Mouse (Mus musculus): Measurements from ENCODE around the gene BC048562. TPM values are rescaled to one million over a fixed set of nuclear protein-coding genes. Genes with fewer than 3 reads are reported as not detected.

The BC048562 gene
- polyA plus RNA-seq, 1 experiment, result not detected

Other genes starting within 250 kb of the BC048562 start
- 95.0 and 100 TPM in 2 replicates for gene Bsn, start 246.1 kb upstream of the BC048562 start, polyA plus RNA-seq (2012; rRNA removed)
- gene Dag1, start 172.5 kb upstream of the BC048562 start, polyA plus RNA-seq (2012; rRNA removed), result 36.1 and 38.8 TPM in 2 replicates
- gene Nicn1, start 146.1 kb upstream of the BC048562 start, polyA plus RNA-seq (2012; rRNA removed), result 85.9 and 110 TPM in 2 replicates
- gene Amt, start 139.6 kb upstream of the BC048562 start, polyA plus RNA-seq (2012; rRNA removed), result 57.5 and 60.3 TPM in 2 replicates
- gene Rhoa, start 130.4 kb upstream of the BC048562 start, polyA plus RNA-seq (2012; rRNA removed), result 153 and 170 TPM in 2 replicates
- gene Tcta, start 130.3 kb upstream of the BC048562 start, polyA plus RNA-seq (2012; rRNA removed), result 47.5 and 53.5 TPM in 2 replicates
- 271 and 307 TPM in 2 replicates for gene Gpx1, start 97.6 kb upstream of the BC048562 start, polyA plus RNA-seq (2012; rRNA removed)
- gene Usp4, start 88.6 kb upstream of the BC048562 start, polyA plus RNA-seq (2012; rRNA removed), result 116 and 128 TPM in 2 replicates
- 1.5 and 1.6 TPM in 2 replicates for gene 1700102P08Rik, start 43.7 kb upstream of the BC048562 start, polyA plus RNA-seq (2012; rRNA removed)
- gene Ccdc36, start 8.0 kb upstream of the BC048562 start, polyA plus RNA-seq (2012; rRNA removed), result 0.86 and 0.98 TPM in 2 replicates
- gene Ccdc71, start 24.0 kb downstream of the BC048562 start, polyA plus RNA-seq (2012; rRNA removed), result 22.3 and 22.6 TPM in 2 replicates
- gene Klhdc8b, start 25.1 kb downstream of the BC048562 start, polyA plus RNA-seq (2012; rRNA removed), result 62.5 and 63.7 TPM in 2 replicates
- 36.6 and 38.1 TPM in 2 replicates for gene Lamb2, start 43.3 kb downstream of the BC048562 start, polyA plus RNA-seq (2012; rRNA removed)
- 172 TPM in 2 replicates for gene Usp19, start 54.1 kb downstream of the BC048562 start, polyA plus RNA-seq (2012; rRNA removed)
- 123 and 126 TPM in 2 replicates for gene Qars, start 71.2 kb downstream of the BC048562 start, polyA plus RNA-seq (2012; rRNA removed)
- 98.2 and 129 TPM in 2 replicates for gene Qrich1, start 80.3 kb downstream of the BC048562 start, polyA plus RNA-seq (2012; rRNA removed)
- 72.2 and 74.4 TPM in 2 replicates for gene Impdh2, start 123.8 kb downstream of the BC048562 start, polyA plus RNA-seq (2012; rRNA removed)
- 61.2 and 63.4 TPM in 2 replicates for gene Ndufaf3, start 131.0 kb downstream of the BC048562 start, polyA plus RNA-seq (2012; rRNA removed)
- 259 and 275 TPM in 2 replicates for gene Dalrd3, start 133.4 kb downstream of the BC048562 start, polyA plus RNA-seq (2012; rRNA removed)
- 114 and 138 TPM in 2 replicates for gene Wdr6, start 142.3 kb downstream of the BC048562 start, polyA plus RNA-seq (2012; rRNA removed)
- gene P4htm, start 161.2 kb downstream of the BC048562 start, polyA plus RNA-seq (2012; rRNA removed), result 105 TPM in 2 replicates
- 47.2 and 49.0 TPM in 2 replicates for gene Arih2, start 212.9 kb downstream of the BC048562 start, polyA plus RNA-seq (2012; rRNA removed)
- gene Slc25a20, start 225.6 kb downstream of the BC048562 start, polyA plus RNA-seq (2012; rRNA removed), result 14.3 and 15.2 TPM in 2 replicates